Mouse (Mus musculus) left cerebral cortex, adult 11 months (tissue): ENCODE measurements at regions not wholly inside any gene's neighbourhood (a gene's known extent, or its start where the extent isn't known, plus 50 kb on each side); places are given as distances from the start of the nearest gene placed in this dataset.
A peak's percentile ranks its signal among the peaks of the same experiment; 100 is the strongest.
"Not testable (repeated sequence)": the region's sequence is repeated elsewhere in the genome, so short reads cannot be mapped to it uniquely, and the experiment has no call there.

Experiments
- DNase-seq: peaks from one replicate; pipeline ENCODE4 v3.0.0; 2022; ENCODE audit warnings: low spot score

DNA sequence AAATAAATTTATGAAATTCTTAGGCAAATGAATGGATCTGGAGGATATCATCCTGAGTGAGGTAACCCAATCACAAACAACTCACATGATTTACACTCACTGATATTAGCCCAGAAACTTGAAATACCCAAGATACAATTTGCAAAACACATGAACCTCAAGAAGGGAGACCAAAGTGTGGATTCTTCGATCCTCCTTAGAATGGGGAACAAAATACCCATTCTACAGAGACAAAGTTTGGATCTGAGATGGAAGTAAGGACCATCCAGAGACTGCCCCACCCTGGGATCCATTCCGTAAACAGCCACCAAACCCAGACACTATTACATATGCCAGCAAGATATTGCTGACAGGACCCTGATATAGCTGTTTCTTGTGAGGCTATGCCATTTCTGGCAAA lies 971.2 kb downstream of the Agbl1 start:
- not testable (repeated sequence) for DNase-seq

DNA sequence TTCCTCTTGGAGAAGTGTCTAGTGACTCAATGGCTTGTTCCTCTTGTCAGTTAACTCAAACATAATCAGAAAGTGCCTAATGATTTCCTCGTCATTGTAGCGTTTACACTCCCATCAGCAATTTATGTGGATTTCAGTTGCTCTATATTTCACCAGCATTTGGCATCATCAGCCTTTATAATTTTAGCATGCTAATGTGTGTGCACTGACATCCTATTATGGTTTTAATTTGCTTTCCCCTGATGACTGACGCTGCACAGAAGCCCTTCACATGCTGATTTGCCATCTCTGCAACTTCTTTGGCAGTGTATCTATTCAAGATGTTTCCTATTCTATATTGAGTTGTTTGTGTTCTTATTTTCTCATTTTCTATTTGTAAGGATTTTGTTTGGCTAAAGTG lies 975.9 kb downstream of the Agbl1 start:
- no peak for DNase-seq

DNA sequence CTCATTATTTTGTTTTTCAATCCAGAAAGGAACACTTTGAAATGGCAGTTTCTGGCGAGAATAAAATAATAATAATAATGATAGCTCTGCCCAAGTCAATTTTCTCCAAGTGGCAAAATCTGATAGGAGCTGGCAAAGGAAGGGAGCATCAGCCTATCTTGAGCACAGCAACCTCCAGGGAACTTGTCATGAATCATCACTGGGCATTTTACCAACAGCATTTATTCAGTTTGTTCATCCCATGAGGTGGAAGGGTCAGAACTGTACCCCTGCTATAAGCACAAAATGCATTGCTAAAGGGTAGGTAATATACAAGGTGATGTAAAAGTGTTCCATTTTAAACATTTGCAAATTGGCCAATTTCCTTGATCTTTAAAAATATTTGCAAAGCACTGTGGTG lies 1019.7 kb downstream of the Agbl1 start:
- DNase-seq: no peak

DNA sequence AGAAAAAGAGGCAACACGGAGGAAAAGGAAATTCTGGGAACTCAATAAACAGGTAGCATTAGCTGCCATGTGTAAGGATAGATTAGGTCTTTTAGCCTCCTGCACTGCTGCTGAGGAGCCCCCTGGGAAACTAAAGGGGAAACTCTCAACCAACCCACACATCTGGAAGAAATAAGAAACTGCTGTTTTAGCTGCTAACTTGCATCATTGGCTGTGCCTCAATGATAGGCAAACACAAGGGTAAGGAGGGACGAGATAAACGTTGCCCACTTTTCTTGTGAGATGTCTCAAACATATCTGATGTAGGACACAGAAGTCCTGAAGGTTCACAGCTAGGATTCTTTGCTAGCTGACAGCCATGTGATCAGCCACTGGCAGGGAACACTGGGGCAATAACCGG lies 1058.0 kb downstream of the Agbl1 start:
- DNase-seq: no peak

DNA sequence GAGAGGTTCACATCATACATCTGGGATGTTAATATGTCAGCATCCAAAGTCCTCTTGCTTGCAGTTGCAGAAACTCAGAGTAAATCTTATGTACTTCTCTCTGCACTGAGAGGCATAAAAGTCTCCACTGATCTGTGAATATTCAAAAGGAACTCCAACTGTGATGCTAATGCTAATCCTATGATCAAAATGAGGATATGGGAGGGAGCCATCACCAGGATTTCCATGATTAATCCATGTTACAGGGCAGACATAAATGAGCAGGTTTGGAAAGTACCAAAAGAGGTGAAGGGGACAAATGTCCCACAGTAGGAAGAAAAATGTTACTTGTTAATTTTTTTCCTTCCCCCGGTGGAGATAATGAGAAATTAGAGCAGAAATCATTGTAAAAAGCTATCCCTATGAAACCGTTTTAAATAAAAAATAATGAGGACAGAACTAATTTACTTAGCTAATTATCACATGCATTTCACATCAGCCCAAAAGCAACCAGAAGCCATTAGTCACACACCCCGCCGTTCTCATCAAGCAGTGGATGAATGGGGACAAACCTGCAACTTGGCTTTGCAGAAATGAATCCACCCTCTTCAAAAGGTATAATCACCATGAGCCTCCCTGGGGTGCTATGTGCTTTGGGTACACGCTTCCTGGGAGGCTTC lies 1065.4 kb downstream of the Agbl1 start:
- DNase-seq: no peak

DNA sequence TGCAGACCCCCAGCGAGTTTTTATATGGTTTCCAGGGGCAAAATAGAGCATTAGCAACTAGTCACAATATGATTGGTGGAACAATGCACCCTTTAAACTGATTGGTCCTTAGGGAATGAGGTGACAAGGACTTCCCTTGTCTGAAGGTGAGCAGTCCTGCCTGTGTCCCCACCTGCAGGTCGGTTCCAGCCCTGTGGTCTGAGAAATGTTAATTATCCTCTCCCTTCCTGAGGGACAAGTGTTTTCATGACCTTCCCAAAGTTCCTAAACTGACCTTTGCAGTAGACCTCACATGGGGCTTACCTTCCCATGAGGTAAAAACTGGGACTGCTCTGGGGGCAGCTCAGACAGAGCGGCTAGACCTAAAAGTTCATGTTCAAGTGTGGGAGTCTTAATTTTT lies 1073.5 kb downstream of the Agbl1 start:
- no peak for DNase-seq

DNA sequence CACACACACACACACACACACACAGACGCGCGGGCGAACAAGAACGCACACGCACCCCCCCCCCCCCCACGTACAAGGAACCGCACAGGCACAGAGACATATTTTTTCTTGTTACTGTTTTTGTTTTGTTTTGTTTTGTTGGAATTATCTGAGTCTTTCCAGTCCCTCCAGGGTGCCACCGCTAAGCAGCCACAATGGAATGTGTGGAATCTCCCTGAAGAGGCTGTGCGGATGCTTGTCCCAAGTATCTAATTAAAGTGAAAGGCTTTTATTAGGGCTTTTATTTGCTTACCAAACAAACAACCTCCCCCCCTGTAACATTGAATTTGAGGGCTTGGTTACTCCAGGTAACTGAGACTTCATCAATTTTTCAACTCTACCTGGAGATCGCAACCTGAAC lies 1074.2 kb downstream of the Agbl1 start:
- no peak for DNase-seq

DNA sequence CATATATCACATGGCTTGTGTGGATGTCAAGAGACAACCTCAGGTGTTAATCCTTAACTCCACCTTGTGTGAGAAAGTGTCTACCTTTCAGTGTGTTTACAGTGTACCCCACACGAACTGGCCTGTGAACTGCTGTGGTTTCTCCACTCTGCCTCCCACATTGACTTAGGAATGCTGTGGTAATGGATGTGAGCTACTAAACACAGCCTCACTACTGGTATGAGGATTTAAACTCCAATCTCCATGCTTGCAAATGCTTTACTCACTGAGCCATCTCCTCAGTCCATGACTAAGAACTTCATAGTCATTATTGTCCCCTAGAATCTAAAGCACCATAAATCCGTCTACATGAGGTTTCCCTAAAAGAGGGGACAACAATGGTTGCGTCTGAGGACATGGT lies 1075.8 kb downstream of the Agbl1 start:
- DNase-seq: no peak

DNA sequence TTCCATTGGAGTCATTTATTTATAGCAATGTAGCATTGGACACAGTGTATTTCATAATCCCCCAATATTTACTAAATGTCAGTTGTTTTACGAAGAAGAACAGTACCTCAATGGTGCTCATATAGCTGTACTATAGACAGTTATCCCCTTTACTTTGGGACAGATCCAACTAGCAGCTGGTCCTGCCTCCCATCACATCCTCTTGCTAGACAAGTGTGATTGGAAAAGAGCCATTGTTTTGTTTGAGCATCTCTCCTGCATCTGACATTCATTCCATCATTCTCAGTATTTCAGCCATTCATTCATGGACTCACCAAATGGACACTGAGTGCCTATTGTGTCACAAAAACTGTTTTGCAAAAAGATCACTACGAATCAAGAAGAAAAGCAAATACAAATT lies 1082.0 kb downstream of the Agbl1 start:
- DNase-seq: no peak

DNA sequence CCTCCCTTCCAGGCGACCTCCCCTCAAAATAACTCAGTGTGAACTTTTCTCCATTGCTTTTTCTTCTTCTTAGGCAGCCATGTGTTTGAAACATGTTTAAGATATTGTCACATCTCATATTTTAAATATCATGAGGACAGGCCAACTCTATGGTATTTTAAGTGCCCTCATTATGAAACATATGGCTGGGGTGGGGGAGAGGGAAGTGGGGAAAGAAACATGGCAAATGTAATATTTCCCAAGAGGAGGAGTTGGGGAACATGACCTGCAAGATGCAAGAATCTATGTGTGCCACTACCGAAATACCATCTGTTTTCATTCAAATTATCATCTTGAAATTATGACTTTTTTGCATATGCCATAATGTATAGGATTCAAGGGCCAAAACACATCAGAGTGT lies 1095.5 kb downstream of the Agbl1 start:
- DNase-seq: no peak

DNA sequence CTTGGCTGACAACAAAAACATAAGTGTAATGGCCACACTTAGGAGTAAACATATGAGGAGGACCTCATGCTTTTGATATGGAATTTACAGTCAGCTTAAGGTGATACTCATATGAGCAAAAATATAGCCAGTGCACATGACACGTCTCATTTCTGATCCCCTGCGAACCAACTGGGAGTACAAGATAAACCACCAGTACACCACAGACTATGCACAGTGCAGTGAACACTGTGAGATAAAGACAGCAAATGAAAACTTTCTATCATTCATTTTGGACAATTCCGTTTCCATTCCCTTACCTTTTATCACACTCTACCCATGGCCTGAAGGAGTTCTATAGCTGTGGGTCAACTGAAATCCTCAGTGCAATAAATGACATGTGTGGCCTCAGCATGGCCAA lies 1097.1 kb downstream of the Agbl1 start:
- no peak for DNase-seq

DNA sequence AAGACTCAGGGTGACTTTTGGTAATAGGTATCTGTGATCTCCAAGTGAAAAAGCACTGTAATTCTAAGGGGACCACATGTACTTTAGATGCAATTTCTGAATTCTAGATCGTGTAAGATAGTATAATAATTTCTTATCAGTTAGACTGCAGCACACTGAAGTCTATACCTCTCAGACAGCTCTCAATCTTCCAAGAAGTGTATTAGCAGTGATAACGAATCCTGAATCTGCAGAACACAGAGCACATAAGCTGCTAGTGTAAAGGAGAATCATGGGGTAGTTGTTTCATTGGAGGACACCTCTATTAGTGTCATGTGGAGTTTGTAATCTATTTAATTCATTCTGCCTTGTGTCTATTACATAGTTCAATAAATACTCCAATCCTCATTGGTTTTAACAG lies 1097.8 kb downstream of the Agbl1 start:
- no peak for DNase-seq

DNA sequence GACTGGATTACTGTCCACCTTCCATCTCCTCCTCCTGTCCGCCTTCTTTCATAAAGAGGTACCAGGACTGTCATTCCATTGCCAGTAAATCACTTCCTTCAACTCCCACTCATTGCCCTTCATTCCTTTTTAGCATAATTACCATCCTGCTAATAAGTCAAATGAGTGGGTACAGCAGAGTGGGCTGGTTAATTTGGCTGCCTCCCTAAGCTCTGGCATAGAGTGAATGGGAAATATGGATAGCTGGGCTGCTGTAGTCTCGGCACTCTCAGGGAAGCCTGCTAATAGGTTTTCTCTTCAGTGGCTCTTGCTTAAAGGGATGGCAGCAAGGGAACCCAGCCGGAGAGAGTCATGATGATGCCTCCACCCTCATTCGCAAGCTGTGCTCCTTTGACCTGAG lies 1108.9 kb downstream of the Agbl1 start:
- DNase-seq: peak; percentile 4
